Mouse (Mus musculus): ENCODE data around the gene Pcnx. TPM values are rescaled to one million over a fixed set of nuclear protein-coding genes. Genes with fewer than 3 reads are reported as not detected.

Gene Pcnx
- total RNA-seq, 4 experiments from 2014 or later, result 79.6 to 96.8 (median 90.7) TPM

DNA sequence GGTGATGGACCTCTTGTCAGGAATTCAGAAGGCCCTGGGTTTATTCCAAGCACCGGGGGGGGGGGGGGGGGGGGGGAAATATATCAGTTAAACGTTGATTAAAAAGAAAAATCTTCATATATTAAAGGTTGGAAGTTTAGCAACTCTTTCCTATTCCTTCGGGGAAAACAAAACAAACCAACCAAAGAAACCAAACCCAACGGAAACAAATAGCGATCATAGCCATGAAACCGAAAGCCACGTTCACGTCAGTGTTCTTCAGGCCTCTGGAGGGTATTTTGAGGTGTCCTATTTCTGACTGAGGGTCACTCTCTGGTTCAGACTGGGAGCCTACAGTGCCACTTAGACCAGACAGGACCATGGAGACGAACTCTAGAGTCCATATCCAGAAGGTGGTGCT is 6.3 kb upstream of the Pcnx start:
- DNase-seq (ENCODE audit: low spot score in 2 of 2), result no peak

DNA sequence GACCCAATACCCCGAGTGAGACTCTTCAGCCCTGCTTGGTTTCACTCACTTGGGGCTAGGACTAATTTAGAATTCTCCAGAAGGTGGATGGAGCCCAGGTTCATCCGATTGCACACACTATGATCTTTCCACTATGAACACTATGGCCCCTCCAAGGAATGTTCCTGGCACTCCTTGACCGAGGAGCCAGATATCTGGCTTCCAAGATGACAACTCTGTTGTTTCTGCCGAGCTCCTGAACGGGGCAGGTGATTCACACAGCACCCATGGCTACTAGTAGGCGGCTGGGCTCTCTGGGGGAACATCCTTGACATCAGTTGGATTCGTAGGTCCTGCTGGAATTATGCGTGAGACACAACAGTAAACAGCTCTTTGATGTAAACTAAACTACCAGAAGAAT is 4.8 kb upstream of the Pcnx start:
- DNase-seq (ENCODE audit: low spot score in 2 of 2), result no peak

DNA sequence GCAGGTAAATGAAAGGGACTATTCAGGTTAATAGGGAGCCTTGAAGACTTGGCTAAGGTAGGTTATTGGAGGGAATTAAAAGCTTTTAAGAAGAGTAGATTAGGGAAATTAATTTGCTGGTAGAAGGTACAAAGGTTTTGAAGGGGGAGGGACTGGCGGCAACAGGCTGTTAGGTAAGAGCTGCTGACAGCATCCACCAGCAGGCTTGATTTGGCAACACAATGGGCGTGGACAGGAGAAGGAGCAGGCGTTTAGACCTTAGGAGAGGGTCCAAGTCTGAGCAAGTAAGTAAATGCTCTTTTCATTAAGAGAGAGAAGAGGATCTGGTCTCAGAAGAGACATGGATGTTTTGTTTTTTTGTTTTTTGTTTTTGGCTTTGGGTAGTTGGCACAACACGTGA is 3.1 kb upstream of the Pcnx start:
- DNase-seq (ENCODE audit: low spot score in 2 of 2), result no peak

DNA sequence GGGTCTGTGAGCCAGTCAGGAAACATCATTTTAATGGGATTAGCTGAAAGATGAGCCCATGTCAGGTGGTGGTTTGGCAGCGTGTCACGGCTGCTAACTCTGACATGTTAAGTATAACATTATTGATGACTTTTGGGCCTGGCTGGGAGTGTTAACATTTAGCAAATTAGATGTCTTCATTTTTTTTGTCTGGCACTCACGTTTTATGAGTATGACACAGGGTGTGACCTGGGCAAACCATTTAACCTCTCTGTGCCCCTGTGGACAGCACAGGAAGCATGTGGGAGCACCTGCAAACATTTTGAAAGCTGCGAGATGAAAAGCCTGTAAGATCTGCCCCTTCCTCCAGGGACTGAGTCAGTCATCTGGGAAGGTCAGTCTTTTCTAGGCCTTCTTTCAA is 2.6 kb upstream of the Pcnx start:
- no peak for DNase-seq (ENCODE audit: low spot score in 2 of 2)

DNA sequence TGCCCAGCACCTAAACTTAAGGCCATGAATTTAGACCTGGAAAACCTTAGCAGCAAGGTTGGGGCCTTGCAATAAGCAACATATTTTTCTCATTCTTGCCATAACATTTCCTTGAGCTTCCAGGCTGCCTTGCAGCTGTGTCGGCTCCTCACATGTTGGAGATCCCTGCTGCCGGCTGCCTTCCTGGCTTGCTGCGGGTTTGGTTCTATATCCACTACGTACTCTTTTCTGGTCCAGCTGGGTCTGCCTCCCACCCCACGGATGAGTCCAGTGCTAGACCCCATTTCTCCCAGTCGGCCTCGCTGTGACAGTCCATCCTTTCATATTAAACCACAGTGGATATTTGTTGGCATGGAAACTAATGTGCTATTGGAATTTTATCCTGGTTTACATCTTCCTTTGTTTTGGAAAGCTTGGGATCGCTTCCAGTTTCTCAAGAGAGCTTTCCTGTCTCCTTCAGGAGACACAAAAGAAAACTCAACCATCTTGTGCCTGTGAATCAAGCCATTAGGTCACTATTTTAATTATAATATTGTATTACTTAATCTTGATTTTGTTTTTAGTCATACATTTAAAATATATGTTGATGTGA is 1.7 kb upstream of the Pcnx start:
- DNase-seq (ENCODE audit: low spot score in 2 of 2), result no peak

DNA sequence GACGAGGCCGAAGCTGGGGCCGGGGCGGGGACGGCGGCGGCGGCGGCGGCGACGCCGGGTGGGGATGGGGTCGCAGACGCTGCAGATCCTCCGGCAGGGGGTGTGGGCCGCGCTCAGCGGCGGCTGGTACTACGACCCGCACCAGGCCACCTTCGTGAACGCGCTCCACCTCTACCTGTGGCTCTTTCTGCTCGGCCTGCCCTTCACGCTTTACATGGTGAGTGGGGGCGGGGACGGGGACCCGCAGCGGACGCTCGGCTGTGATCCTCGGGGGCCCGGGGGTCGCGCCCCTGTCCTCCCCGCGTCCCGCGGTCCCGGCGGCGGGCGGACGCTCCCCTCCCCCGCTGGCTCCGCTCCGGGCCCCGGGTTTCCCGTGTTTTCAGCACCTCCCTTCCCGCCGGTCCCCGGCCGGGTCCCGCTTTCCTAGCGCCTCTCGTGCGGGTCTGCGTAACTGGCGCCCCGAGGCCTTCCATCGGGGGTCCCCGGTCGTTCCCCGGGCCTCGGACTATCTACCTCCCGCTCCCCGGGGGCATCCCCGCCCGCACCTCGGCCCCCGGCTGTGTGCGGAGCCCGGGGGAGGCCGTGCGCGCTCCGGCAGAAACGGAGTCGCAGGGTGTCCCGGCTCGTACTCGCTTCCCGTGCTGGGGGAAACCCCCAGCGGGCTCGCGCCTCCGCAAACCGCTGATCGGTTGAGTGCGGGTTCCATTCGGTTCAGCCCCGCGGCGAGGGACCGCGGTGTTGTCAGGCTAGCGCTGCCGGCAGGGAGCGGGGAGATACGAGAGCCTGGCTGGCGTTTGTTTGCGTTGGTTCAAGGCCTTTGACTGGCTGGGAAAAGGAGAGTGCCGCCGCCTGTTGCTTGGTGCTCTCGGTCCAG is 722 bp downstream of the Pcnx start:
- peak in 1 of 2 experiments; percentile 54 for DNase-seq (ENCODE audit: low spot score in 2 of 2)

DNA sequence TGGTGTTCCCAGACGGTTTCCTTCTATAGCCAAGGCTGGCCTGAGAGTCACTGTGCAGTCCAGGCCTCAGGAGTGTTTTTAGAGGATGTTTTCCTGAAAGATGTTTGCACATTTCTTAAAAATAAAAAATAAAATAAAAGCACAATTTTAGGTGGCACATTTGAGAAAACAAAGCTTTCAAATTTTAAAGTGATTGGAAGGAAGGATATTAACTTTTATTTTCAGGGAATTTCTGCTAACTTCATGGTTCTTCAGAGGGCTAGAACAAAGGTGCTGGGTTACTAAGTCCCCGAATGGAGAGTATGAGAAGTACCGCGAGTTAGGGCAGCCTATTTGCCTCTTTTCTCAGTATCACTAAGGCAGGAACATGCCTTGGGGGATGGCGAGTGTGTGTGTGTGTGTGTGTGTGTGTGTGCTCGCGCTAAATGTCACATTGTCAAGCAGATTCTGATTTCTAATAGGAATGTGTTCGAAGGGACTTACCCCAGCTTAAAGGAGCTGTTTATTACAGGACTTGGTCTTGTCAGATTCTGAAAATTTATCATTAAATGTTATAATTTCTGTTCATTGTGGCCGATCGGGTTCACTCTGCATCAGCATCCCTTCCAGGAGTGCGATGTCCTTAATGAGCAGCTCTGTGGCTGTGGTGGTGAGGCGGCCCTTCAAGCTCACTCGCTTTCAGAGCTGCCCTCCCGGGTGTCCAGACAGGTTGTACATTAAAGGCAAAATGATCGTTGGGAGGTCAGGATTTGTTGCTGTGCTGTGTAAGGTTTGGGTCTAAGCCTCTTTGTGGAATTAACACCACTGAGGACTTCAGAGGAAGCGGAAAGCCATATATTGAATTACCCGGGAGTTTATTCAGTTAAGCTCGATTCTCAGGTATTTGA is 1.6 kb downstream of the Pcnx start:
- DNase-seq (ENCODE audit: low spot score in 2 of 2), result no peak

DNA sequence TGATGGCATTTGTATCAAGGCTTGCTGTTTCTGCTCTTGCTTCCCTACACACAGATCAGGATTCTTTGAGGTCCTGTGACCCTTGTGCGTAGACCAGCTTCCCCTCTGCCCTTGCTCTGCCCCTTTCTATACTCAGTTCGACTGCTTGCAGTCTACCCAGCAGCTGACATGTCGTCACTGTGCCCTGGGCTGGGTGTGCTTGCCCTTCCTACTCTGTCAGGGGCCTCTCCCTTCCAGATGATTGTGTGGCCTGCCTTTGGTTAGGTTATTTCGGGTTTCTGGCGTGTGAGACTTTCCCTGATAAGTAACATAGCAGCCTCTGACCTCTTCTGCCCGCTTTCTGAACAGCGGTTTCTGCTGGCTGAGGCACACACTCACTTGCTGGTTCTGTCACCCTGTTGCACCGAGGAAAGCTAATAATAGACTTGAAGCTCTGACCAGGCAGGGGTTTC is 2.6 kb downstream of the Pcnx start:
- no peak for DNase-seq (ENCODE audit: low spot score in 2 of 2)

DNA sequence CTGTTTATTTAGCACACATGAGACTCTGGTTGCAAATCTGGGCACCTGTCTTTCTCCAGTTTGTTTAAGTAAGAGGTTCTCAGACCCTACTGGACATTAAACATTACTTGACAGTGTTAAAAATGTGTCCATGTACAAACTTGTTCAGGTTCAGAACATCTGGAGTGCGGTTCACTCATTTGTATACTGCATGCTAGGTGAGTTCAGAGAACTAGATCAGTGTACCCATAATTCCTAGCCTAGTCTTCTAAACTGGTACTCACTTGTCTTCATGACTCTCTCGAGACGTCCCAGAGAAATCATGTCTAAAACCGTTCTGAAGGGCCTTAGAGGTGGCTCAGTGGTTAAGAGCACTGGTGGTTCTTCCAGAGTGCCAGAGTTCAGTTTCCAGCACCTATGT is 4.1 kb downstream of the Pcnx start:
- no peak for DNase-seq (ENCODE audit: low spot score in 2 of 2)

DNA sequence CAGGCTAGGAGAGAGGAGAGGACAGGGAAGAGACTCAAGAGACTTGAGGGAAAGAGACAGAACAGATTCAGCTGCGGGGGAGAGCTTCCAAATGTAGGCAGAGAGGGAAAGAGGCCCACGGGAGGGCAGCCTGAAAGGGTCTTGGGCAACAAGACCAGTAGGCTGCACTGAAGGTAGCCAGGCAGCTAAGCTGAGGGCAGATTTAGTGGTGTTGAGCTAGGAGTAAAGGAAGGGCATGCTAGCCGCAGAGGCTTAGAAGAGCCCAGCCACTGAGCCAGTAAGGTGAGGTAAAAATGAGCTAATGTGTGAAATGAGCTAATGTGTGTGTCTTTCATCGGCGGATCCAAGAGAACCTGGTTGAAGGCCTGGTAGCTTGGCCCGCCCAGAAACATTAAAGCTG is 5.4 kb downstream of the Pcnx start:
- DNase-seq (ENCODE audit: low spot score in 2 of 2), result no peak

DNA sequence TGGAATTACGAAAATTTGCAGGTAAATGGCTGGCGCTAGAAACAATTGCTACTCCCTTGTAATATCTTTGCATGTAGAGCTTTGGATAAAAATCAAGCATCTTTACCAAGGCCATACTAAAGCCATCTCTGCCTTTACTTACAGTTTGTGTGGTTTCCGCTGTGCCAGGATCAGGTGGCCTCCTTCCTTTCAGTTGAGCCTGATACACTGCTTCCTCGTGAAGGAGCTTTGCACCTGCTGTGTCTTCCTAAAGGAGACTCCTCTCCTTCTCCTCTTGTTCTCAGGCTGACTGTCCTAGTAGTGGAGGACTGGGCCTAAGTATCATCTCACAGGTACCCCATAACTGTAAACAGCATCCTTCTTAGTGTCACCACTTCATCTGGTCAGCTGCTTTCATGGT is 7.5 kb downstream of the Pcnx start:
- DNase-seq (ENCODE audit: low spot score in 2 of 2), result no peak

DNA sequence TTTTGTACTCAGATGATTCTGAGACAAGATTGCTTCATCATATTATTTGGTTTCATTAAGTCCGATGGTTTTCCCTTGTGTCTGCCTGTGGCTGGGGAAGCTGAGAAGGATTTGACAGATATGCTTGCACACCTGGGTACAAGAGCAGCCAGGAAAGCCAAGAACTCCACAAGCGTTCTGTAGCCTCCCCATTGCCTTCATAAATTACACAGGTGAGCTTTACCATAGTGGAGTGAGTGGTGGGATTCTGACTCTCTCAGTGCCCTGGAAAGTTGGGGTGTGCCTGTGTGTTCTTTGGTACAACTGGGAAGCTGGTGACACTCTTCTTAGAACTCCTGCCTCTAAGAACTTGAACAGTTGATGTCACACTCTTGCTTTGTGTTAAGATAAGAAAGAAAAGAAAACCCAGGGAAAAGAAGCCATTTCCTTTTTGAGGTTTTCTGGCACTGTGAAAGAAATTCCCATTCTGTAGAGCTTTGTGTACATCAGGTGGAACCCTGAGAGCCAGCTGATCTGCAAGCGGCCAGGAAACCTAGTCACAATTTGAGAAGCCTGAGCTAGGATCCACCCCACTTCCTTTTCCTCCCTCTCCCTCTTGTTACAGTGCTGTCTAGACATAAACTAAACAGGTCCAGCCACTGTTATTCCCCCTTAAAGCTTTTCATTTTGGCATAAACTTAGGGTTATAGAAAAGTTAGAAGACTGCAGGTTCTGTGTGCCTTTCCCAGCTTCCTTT is 9.6 kb downstream of the Pcnx start:
- no peak for DNase-seq (ENCODE audit: low spot score in 2 of 2)

DNA sequence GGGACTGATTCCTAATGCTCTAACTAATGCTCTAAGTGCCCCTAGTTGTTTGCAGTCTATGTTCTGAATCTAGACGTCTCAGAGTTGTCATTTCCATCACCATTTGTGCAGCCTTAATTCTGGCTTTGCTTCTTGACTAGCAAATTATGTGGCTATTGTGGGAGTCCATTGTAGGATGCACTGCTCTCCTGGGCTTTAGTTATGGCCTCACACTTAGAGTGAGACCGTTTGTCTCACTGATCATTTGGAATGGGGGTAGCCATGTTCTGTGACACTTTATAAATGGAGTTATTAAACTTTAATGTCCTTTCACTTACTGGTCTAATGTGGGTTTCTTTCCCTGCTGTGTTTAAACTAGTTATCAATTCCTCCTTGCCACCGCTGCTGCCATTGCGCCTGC is 13.5 kb downstream of the Pcnx start:
- DNase-seq (ENCODE audit: low spot score in 2 of 2), result no peak

DNA sequence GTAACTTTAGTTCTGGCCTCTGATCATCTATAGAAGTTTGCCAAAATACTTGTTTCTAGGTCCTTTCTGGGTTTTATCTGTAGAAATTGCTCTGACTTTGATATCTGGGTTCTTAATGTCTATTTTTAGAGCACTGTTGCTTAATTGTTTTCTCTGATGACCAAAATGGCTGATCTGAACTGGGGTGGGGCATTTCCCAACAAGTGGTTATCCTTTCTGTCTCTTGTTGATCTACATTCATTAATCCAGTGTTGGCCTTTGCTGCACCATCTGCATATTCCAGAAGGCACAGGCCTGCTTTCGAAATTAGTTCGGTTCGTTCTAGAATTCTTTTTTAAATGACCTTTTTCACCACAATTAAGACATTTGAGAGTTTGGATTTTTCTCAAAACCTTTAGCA is 20.3 kb downstream of the Pcnx start:
- no peak for DNase-seq (ENCODE audit: low spot score in 2 of 2)

DNA sequence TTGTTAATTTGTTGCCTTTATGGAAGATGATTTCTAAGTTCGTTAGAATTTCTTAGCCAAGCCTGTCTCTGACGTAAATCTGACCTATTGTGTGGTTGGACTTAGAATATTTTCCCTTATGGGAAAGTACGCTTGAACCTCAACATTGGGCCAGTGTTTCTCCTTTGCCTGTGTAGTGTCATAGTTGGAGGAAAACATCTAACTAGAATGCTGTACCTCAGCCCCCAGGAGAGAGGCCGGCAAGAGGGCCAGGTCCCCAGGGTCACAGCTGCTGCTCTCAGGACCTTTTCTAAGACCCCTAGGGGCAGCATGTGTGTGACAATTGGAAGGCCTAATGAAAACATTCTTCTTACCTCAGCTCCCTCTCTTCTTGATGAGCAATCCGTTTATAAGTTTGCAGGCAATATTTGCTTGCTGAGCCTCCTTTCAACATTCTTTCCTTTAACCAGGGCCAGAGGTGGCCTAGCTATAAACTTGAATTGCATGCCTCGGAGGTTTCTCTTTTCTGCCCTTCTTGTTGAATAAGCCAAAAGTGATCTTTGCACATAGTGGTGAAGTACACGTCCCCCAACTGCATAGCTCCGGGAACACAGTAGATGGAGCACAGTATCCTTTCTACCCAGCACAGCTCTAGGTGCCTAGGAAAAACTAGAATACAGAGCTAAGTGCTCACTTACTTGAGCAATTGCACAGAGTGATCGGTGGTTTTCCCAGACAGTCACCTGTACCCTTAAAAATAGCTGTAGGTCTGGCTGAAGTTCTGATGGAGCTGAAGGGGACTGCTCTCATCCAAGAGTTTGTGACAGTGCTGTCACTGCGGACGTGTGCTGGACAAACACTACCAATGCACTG is 23.7 kb downstream of the Pcnx start:
- DNase-seq (ENCODE audit: low spot score in 2 of 2), result no peak

DNA sequence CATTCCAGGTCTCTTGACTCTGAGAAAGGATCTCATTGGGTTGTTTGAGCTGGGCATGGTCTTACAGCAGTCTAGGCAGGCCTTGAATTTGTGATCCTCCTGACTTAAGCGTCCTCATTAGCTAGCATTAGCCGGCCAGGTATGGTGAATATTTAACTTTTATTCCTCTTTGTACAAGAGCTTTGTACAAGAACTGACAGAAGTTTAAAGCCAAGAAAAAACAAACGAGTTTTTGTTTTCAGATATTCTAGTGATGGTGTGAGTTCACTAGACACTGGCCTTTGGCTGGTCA is 24.2 kb downstream of the Pcnx start:
- DNase-seq (ENCODE audit: low spot score in 2 of 2), result no peak

DNA sequence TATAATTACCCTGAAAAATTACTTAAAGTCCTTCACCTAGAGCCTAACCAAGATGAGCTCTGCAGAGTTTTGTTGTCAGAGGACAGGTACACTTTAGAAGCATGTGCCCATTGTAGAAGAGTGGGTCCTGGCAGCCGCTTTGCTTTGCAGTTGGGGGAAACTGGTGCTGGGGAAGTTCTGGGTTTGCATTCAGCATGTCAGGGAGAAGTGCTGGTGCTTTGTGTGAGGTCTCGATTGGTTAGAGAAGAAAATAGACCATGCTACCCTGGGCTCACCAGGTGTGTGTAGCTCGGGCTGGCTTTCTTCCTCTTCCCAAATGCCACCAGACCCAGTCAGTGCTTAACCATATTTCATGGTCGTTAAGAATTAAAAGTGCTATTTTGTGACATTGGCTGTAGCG is 25.2 kb downstream of the Pcnx start:
- no peak for DNase-seq (ENCODE audit: low spot score in 2 of 2)

DNA sequence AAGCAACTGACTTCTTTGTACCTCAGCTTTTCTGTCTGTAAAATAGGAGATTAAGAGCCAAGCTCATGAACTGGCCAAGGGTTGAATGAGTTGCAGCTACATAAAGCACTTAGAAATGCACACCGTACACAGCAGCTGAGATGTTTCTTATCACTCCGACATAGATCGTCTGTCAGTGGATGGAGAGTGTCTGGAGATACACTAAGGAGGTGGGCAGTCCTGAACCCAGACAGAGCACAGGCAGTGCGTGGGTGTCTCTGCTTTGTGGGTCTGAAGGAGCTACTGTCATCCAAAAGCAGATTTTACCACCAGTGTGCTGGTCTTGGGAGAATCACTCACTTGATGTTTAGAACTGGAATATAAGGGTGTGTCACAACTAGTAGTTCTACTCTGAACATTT is 26.2 kb downstream of the Pcnx start:
- no peak for DNase-seq (ENCODE audit: low spot score in 2 of 2)

DNA sequence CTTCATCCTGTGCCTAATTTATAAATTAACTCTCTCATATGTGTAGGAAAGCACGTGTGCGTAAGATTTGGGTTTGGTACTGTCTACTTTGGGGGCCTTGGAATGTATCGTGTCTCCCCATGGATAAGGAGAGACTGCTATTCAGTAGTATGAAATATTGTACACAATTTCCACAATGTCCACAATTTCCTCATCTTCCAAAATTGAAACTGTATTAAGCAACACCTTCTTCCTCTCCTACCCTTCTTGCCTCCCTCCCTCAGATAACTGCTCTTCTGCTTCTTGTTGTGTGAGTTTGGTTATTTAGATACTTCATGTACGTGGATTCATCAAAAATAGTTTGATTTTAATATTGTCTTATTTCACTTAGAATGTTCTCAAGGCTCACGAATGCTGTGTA is 29.1 kb downstream of the Pcnx start:
- no peak for DNase-seq (ENCODE audit: low spot score in 2 of 2)

DNA sequence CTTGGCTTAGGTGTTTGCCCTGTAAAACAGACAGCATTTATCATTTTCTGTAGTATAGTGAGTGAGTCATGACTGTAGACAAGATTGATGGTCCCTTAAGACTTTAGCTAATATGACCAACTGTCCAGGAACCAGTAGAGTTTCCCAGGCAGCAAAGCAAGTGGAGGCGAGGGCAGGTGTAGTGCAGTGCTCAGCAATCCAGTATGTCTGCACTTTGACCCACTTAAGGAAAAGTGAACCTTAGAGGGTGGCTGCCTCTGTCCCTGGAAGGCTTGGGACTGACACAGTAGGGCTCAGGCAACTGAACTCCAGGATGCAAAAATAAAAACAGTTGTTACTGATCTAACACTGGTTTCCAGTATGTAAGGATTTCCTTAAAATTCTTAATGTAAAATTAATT is 32.1 kb downstream of the Pcnx start:
- DNase-seq (ENCODE audit: low spot score in 2 of 2), result no peak

DNA sequence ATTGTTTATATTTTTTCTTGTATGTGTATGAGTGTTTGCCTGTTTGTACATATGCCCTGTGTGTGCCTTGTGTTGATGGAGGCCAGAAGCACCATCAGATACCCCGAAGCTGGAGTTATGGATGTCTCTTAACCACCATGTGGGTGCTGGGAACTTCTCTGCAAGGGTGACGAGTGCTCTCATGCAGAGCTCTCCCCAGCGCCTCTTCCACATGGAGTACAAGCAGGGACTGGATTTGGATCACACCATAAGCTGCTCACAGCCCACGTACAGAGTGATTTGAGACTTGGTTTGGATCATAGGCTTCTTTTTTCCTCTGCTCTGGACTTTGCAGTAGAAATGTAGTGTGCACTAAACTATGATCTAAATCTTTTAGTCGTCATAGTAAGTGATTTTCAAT is 34.5 kb downstream of the Pcnx start:
- DNase-seq (ENCODE audit: low spot score in 2 of 2), result peak in 1 of 2 experiments; percentile 39

Data from left cerebral cortex, adult 8-10 months (tissue).